Mouse (Mus musculus) kidney, postnatal 0 days (tissue): ENCODE data around the gene Csad. TPM values are rescaled to one million over a fixed set of nuclear protein-coding genes. Genes with fewer than 3 reads are reported as not detected.
A peak's percentile ranks its signal among the peaks of the same experiment; 100 is the strongest.

ENCODE experiments used
- ATAC-seq: fragments of 200-750 bp; cut with Nextera tagmentation; replicated peaks from 2 replicates; pipeline ENCODE4 v1.8.0; 2017; ENCODE audit warnings: low read depth, moderate number of reproducible peaks, moderate TSS enrichment, moderate library complexity; ENCODE audit not compliant: low FRiP score
- DNase-seq: peaks from one replicate; pipeline ENCODE4 v3.0.0-alpha.2; 2016; ENCODE audit warnings: low spot score
- H3K27ac ChIP-seq: fragments of 300-500 bp; sonication (generic); 2 replicates; pipeline ENCODE4 v1.5.1; 2014; ENCODE audit warnings: mild to moderate bottlenecking
- H3K27me3 ChIP-seq: fragments of 300-500 bp; sonication (generic); 2 replicates; pipeline ENCODE4 v1.6.1; 2014; ENCODE audit warnings: low read length, mixed read lengths; ENCODE audit not compliant: insufficient read depth
- H3K36me3 ChIP-seq: fragments of 300-500 bp; sonication (generic); 2 replicates; pipeline ENCODE4 v1.6.1; 2014; ENCODE audit warnings: low read length, mixed read lengths; ENCODE audit not compliant: insufficient read depth
- H3K4me1 ChIP-seq: fragments of 300-500 bp; sonication (generic); replicated peaks from 2 replicates; pipeline ENCODE4 v1.6.1; 2014; ENCODE audit warnings: antibody characterized with exemption, low read length, mixed read lengths; ENCODE audit not compliant: insufficient read depth
- H3K4me2 ChIP-seq: fragments of 300-500 bp; sonication (generic); 2 replicates; pipeline ENCODE4 v1.6.1; 2014; ENCODE audit warnings: mild to moderate bottlenecking, low read length, moderate library complexity, mixed read lengths
- H3K4me3 ChIP-seq: fragments of 300-500 bp; sonication (generic); replicated peaks from 2 replicates; pipeline ENCODE4 v1.5.1; 2014; ENCODE audit warnings: low read depth, low read length
- H3K9ac ChIP-seq: fragments of 300-500 bp; sonication (generic); 2 replicates; pipeline ENCODE4 v1.6.1; 2014; ENCODE audit warnings: low read depth, low read length
- H3K9me3 ChIP-seq: fragments of 300-500 bp; sonication (generic); replicated peaks from 2 replicates; pipeline ENCODE4 v1.6.1; 2016; ENCODE audit warnings: low read length, inconsistent platforms, mixed read lengths
- CTCF ChIP-seq: IDR thresholded peaks from 2 replicates; pipeline ENCODE4 v1.5.1; 2016; ENCODE audit warnings: antibody characterized with exemption, low read depth, mild to moderate bottlenecking, moderate library complexity
- WGBS: fragments of 180-500 bp; shearing (Covaris S2); extraction: QIAGEN DNeasy Blood & Tissue Kit; methylation state at CpG from one replicate; pipeline ENCODE4 v1.1.7; 2014; 5-methylcytosine and 5-hydroxymethylcytosine counted together
- polyA plus RNA-seq: library from polyadenylated mRNA; unstranded; fragments of >200 nt; fragmentation: Nextera tagmentation; extraction: Ambion mirVana; gene quantifications from 2 replicates; pipeline ENCODE4 v1.2.1, GENCODE M21; 2015

The Csad gene
- polyA plus RNA-seq, 1 experiment from 2014 or later = 142 TPM

- H3K27ac ChIP-seq = no peak overlapping the region
- H3K9me3 ChIP-seq = no peaks in the 10 kb centered on the region
- no peak overlapping the region for H3K4me2 ChIP-seq
- TF ChIP-seq CTCF = no peak
- no peak for DNase-seq
- H3K4me3 ChIP-seq = no peak overlapping the region
- no peaks in the 10 kb centered on the region for H3K27me3 ChIP-seq
- H3K36me3 ChIP-seq = no peaks in the 10 kb centered on the region
- H3K9ac ChIP-seq = no peak overlapping the region
- no peak for ATAC-seq
- H3K4me1 ChIP-seq = peaks cover 3% of the 10 kb centered on the region; the same call in 1 of the 2 replicates
- WGBS = 80% methylated on average over 4 of the region's 4 CpGs
These were observed 10.9 kb downstream of the Csad start for GRCm38 (mm10) chr15:102193652-102194051.

- Histone ChIP-seq H3K36me3 (no peaks in the 10 kb centered on the region), H3K4me3 (no peak overlapping the region), H3K27ac (no peak overlapping the region), H3K9ac (no peak overlapping the region), H3K4me1 (peaks cover 6% of the 10 kb centered on the region; the same call in 1 of the 2 replicates), H3K9me3 (no peaks in the 10 kb centered on the region), H3K27me3 (no peaks in the 10 kb centered on the region), H3K4me2 (no peak overlapping the region)
- 60% methylated on average over 5 of the region's 5 CpGs for WGBS
- ATAC-seq (no peak), DNase-seq (no peak)
- TF ChIP-seq CTCF = no peak
These were observed 11.6 kb downstream of the Csad start for GRCm38 (mm10) chr15:102192820-102193386.

DNA sequence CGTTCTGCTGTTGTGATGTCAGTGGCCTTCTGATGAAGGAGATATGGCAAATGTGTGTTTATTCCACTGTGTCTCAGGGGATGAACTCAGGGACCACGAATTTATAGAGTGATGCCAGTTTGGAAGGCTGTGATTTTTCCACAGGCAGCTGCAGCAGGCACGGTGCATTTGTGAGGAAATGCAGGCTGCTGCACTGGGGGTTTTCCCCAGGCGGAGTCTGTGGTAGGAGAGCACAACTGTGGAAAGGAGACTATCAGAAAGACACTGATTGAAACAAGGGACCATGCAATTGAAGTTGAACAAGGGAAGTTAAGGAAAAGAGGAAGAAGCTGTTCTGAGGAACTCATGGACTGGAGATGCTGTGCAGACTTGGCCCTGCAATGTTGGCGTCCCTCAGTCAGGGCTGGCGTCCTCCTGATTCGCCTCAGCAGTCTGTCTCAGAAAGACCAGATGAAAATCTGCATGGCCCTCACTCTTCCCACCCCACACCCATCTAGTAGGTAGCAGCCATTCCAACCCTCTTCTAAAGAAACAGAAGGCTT, 12.2 kb downstream of the Csad start:
- Histone ChIP-seq H3K27me3 (no peaks in the 10 kb centered on the region), H3K9ac (no peak overlapping the region), H3K9me3 (no peaks in the 10 kb centered on the region), H3K4me2 (no peak overlapping the region), H3K4me1 (peaks cover 9% of the 10 kb centered on the region; the same call in 1 of the 2 replicates), H3K27ac (peak overlapping the region; percentile 2; the same call in 1 of the 2 replicates), H3K4me3 (no peak overlapping the region), H3K36me3 (no peaks in the 10 kb centered on the region)
- no peak for TF ChIP-seq CTCF
- ATAC-seq (no peak), DNase-seq (no peak)
- 66% methylated on average over 7 of the region's 7 CpGs for WGBS

GRCm38 (mm10) chr15:102191699-102192098, 12.8 kb downstream of the Csad start:
- H3K9me3 ChIP-seq = no peaks in the 10 kb centered on the region
- H3K36me3 ChIP-seq = no peaks in the 10 kb centered on the region
- no peak overlapping the region for H3K4me2 ChIP-seq
- no peak overlapping the region for H3K4me3 ChIP-seq
- no peak for ATAC-seq
- DNase-seq = no peak
- no peak overlapping the region for H3K27ac ChIP-seq
- no peaks in the 10 kb centered on the region for H3K27me3 ChIP-seq
- WGBS = 29% methylated on average over 7 of the region's 7 CpGs
- H3K4me1 ChIP-seq = peaks cover 10% of the 10 kb centered on the region; the same call in 1 of the 2 replicates
- TF ChIP-seq CTCF = no peak
- H3K9ac ChIP-seq = no peak overlapping the region

DNA sequence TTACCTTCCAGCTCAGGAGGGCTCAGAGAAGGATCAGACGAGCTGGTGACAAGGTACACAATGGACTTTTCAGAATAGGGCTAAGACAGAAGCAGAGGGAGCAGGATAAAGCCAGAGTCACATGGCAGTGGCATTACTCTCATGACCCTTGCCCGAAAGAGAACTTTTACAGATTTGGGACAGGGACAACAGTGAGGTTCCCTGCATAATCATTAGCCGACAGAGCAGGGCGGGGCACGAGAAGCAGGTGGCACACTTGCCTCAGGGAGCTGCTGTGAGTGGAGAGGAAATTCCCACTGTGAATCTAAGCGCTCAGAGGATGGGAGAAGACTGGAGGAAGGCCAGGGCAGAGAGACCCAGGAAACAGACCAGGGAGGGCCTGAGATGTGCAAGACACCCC, 15.6 kb downstream of the Csad start:
- H3K4me2 ChIP-seq = peak overlapping the region; percentile 31; the same call in 1 of the 2 replicates
- no peak overlapping the region; the same call in 1 of the 2 replicates for H3K27ac ChIP-seq
- TF ChIP-seq CTCF = no peak
- peaks cover 10% of the 10 kb centered on the region; the same call in 1 of the 2 replicates for H3K4me1 ChIP-seq
- no peaks in the 10 kb centered on the region for H3K27me3 ChIP-seq
- H3K36me3 ChIP-seq = 0 out of 2 replicates have a peak, but pooled peaks cover 7% of the 10 kb centered on the region
- 54% methylated on average over 6 of the region's 6 CpGs for WGBS
- no peak for DNase-seq
- no peak overlapping the region for H3K4me3 ChIP-seq
- peak overlapping the region; percentile 50; the same call in 1 of the 2 replicates for H3K9ac ChIP-seq
- H3K9me3 ChIP-seq = no peaks in the 10 kb centered on the region
- peak; percentile 38; the same call in 1 of the 2 replicates for ATAC-seq

- H3K27me3 ChIP-seq = no peaks in the 10 kb centered on the region
- no peak for TF ChIP-seq CTCF
- WGBS = 48% methylated on average over 10 of the region's 10 CpGs
- H3K4me1 ChIP-seq = peaks cover 10% of the 10 kb centered on the region; the same call in 1 of the 2 replicates
- peak overlapping the region; percentile 50; the same call in 1 of the 2 replicates for H3K9ac ChIP-seq
- no peak overlapping the region for H3K4me3 ChIP-seq
- H3K9me3 ChIP-seq = no peaks in the 10 kb centered on the region
- ATAC-seq (no peak), DNase-seq (peak; percentile 59)
- H3K27ac ChIP-seq = 0 out of 2 replicates have a peak overlapping the region, but pooled peaks have one; percentile 36
- H3K36me3 ChIP-seq = 0 out of 2 replicates have a peak, but pooled peaks cover 7% of the 10 kb centered on the region
- H3K4me2 ChIP-seq = peak overlapping the region; percentile 5; the same call in 1 of the 2 replicates
These were observed 16.4 kb downstream of the Csad start for GRCm38 (mm10) chr15:102188096-102188495.
